Mouse (Mus musculus) forebrain, embryonic 11.5 days (tissue): ENCODE measurements around the gene M1ap. TPM values are rescaled to one million over a fixed set of nuclear protein-coding genes. Genes with fewer than 3 reads are reported as not detected.
A peak's percentile ranks its signal among the peaks of the same experiment; 100 is the strongest.

Experiments
- ATAC-seq: fragments of 200-750 bp; cut with Nextera tagmentation; replicated peaks from 2 replicates; pipeline ENCODE4 v1.8.0; 2017; ENCODE audit warnings: moderate TSS enrichment; ENCODE audit not compliant: low FRiP score
- DNase-seq: peaks from one replicate; pipeline ENCODE4 v3.0.0-alpha.2; 2017; ENCODE audit warnings: low spot score
- H3K27ac ChIP-seq: fragments of 300-500 bp; sonication (generic); 2 replicates; pipeline ENCODE4 v1.5.1; 2014; ENCODE audit warnings: low read depth, low read length
- H3K27me3 ChIP-seq: fragments of 300-500 bp; sonication (generic); 2 replicates; pipeline ENCODE4 v1.6.1; 2014; ENCODE audit warnings: mild to moderate bottlenecking, low read length, mixed read lengths; ENCODE audit not compliant: control insufficient read depth, insufficient read depth
- H3K36me3 ChIP-seq: fragments of 300-500 bp; sonication (generic); 2 replicates; pipeline ENCODE4 v1.6.1; 2014; ENCODE audit warnings: mild to moderate bottlenecking, low read length, moderate library complexity, mixed read lengths; ENCODE audit not compliant: control insufficient read depth, insufficient read depth
- H3K4me1 ChIP-seq: fragments of 300-500 bp; sonication (generic); replicated peaks from 2 replicates; pipeline ENCODE4 v1.6.1; 2014; ENCODE audit warnings: low read length, mixed read lengths; ENCODE audit not compliant: control insufficient read depth, insufficient read depth
- H3K4me2 ChIP-seq: fragments of 300-500 bp; sonication (generic); 2 replicates; pipeline ENCODE4 v1.6.1; 2014; ENCODE audit warnings: low read depth, mild to moderate bottlenecking, low read length, moderate library complexity, mixed read lengths; ENCODE audit not compliant: severe bottlenecking
- H3K4me3 ChIP-seq: fragments of 300-500 bp; sonication (generic); 2 replicates; pipeline ENCODE4 v1.5.1; 2014; ENCODE audit warnings: low read depth, low read length
- H3K9ac ChIP-seq: fragments of 300-500 bp; sonication (generic); 2 replicates; pipeline ENCODE4 v1.6.1; 2014; ENCODE audit warnings: low read length
- H3K9me3 ChIP-seq: fragments of 300-500 bp; sonication (generic); 2 replicates; pipeline ENCODE4 v1.6.1; 2016; ENCODE audit warnings: low read length, mixed read lengths; ENCODE audit not compliant: control insufficient read depth
- WGBS: fragments of 180-500 bp; shearing (Covaris S2); extraction: QIAGEN DNeasy Blood & Tissue Kit; methylation state at CpG from one replicate; pipeline ENCODE4 v1.1.7; 2014; 5-methylcytosine and 5-hydroxymethylcytosine counted together
- microRNA-seq: library from miRNA; unstranded; fragments of <30 nt; microRNA quantifications from one replicate; pipeline ENCODE4, GENCODE M21; 2016; ENCODE audit not compliant: insufficient number of aligned reads
- polyA plus RNA-seq: library from polyadenylated mRNA; unstranded; fragments of >200 nt; fragmentation: Nextera tagmentation; extraction: Ambion mirVana; gene quantifications from 2 replicates; pipeline ENCODE4 v1.2.1, GENCODE M21; 2014

M1ap gene
- polyA plus RNA-seq, 1 experiment from 2014 or later: 0.39 TPM

- no peak overlapping the region for H3K4me3 ChIP-seq
- H3K9ac ChIP-seq: no peak overlapping the region
- H3K4me2 ChIP-seq: no peak overlapping the region
- 2% methylated on average over 23 of the region's 24 CpGs for WGBS
- H3K27me3 ChIP-seq: peaks cover 88% of the 10 kb centered on the region
- no peaks in the 10 kb centered on the region for H3K9me3 ChIP-seq
- no peaks in the 10 kb centered on the region for H3K36me3 ChIP-seq
- 0 out of 2 replicates have a peak, but pooled peaks have one; percentile 22 for ATAC-seq
- peaks cover 14% of the 10 kb centered on the region; the same call in 1 of the 2 replicates for H3K4me1 ChIP-seq
- DNase-seq: no peak
- no peak overlapping the region for H3K27ac ChIP-seq
Observed at GRCm38 (mm10) chr6:83071220-83071619, 124.5 kb downstream of the M1ap start.

GRCm38 (mm10) chr6:83074979-83075378, 128.3 kb downstream of the M1ap start:
- H3K9ac ChIP-seq: no peak overlapping the region
- WGBS: 15% methylated on average over 2 of the region's 2 CpGs
- no peak overlapping the region for H3K4me3 ChIP-seq
- no peaks in the 10 kb centered on the region for H3K36me3 ChIP-seq
- no peak overlapping the region for H3K27ac ChIP-seq
- DNase-seq: peak; percentile 48
- ATAC-seq: no peak
- peaks cover 56% of the 10 kb centered on the region for H3K27me3 ChIP-seq
- H3K4me2 ChIP-seq: no peak overlapping the region
- H3K9me3 ChIP-seq: no peaks in the 10 kb centered on the region
- peaks cover 10% of the 10 kb centered on the region; the same call in 1 of the 2 replicates for H3K4me1 ChIP-seq

- H3K4me3 ChIP-seq: peak within 1 kb of the TSS; percentile 71
- peak within 1 kb of the TSS; percentile 78 for H3K9ac ChIP-seq
- no peaks in the 10 kb centered on the region for H3K9me3 ChIP-seq
- WGBS: under 1% methylated on average over 52 of the region's 54 CpGs
- peak within 1 kb of the TSS; percentile 99 for H3K4me2 ChIP-seq
- H3K27me3 ChIP-seq: peaks cover 31% of the 10 kb centered on the region
- peaks cover 3% of the 10 kb centered on the region; the same call in 1 of the 2 replicates for H3K36me3 ChIP-seq
- ATAC-seq (peak; percentile 84), DNase-seq (no peak)
- peak within 1 kb of the TSS; percentile 77 for H3K27ac ChIP-seq
- peaks cover 5% of the 10 kb centered on the region; the same call in 1 of the 2 replicates for H3K4me1 ChIP-seq
Observed at GRCm38 (mm10) chr6:83077630-83078323, 131.1 kb downstream of the M1ap start, which contains the start of gene Pcgf1. Gene Pcgf1, plus strand, starts transcription at chr6:83077869.

GRCm38 (mm10) chr6:83078324-83078858, 131.7 kb downstream of the M1ap start:
- peak overlapping the region; percentile 71 for H3K4me3 ChIP-seq
- H3K9ac ChIP-seq: peak overlapping the region; percentile 78
- H3K4me2 ChIP-seq: peak overlapping the region; percentile 99
- H3K27me3 ChIP-seq: peaks cover 29% of the 10 kb centered on the region
- peak; percentile 99 for DNase-seq
- ATAC-seq: peak; percentile 93
- peaks cover 3% of the 10 kb centered on the region; the same call in 1 of the 2 replicates for H3K36me3 ChIP-seq
- peaks cover 5% of the 10 kb centered on the region; the same call in 1 of the 2 replicates for H3K4me1 ChIP-seq
- no peaks in the 10 kb centered on the region for H3K9me3 ChIP-seq
- WGBS: under 1% methylated on average over 46 of the region's 46 CpGs
- peak overlapping the region; percentile 77 for H3K27ac ChIP-seq

Small RNAs within 50 kb of the gene (microRNA-seq; reads per million reads assigned to microRNA genes)
- gene Mir7040: not detected

Other genes starting within 250 kb of the M1ap start
- gene Pole4, start 241.5 kb upstream of the M1ap start, polyA plus RNA-seq: 97.8 and 101 TPM in 2 replicates
- 21.7 and 23.1 TPM in 2 replicates for gene Hk2, start 172.4 kb upstream of the M1ap start, polyA plus RNA-seq
- gene Sema4f, start 7.1 kb upstream of the M1ap start, polyA plus RNA-seq: 2.0 and 2.2 TPM in 2 replicates
- gene Dok1, start 86.6 kb downstream of the M1ap start, polyA plus RNA-seq: 4.8 and 5.6 TPM in 2 replicates
- gene Loxl3, start 87.3 kb downstream of the M1ap start, polyA plus RNA-seq: 9.2 and 9.9 TPM in 2 replicates
- 124 and 125 TPM in 2 replicates for gene Aup1, start 107.6 kb downstream of the M1ap start, polyA plus RNA-seq
- 30.1 and 32.5 TPM in 2 replicates for gene Htra2, start 108.4 kb downstream of the M1ap start, polyA plus RNA-seq
- 0.85 and 1.3 TPM in 2 replicates for gene Dqx1, start 110.9 kb downstream of the M1ap start, polyA plus RNA-seq
- gene Tlx2, start 123.4 kb downstream of the M1ap start, polyA plus RNA-seq: not detected in 2 replicates
- gene Pcgf1, start 131.0 kb downstream of the M1ap start, polyA plus RNA-seq: 34.3 and 36.4 TPM in 2 replicates
- 0.40 TPM in 1 of 2 replicates, not detected in the other for gene Lbx2, start 139.5 kb downstream of the M1ap start, polyA plus RNA-seq
- gene Ccdc142, start 154.7 kb downstream of the M1ap start, polyA plus RNA-seq: 2.8 and 3.0 TPM in 2 replicates
- 2.5 and 3.0 TPM in 2 replicates for gene Gm42688, start 154.7 kb downstream of the M1ap start, polyA plus RNA-seq
- 116 and 123 TPM in 2 replicates for gene Mrpl53, start 162.1 kb downstream of the M1ap start, polyA plus RNA-seq
- gene Mogs, start 168.6 kb downstream of the M1ap start, polyA plus RNA-seq: 37.1 and 39.0 TPM in 2 replicates
- 141 and 154 TPM in 2 replicates for gene Wbp1, start 174.7 kb downstream of the M1ap start, polyA plus RNA-seq
- 20.0 and 27.7 TPM in 2 replicates for gene Ino80b, start 178.5 kb downstream of the M1ap start, polyA plus RNA-seq
- gene Rtkn, start 188.6 kb downstream of the M1ap start, polyA plus RNA-seq: 17.8 and 23.0 TPM in 2 replicates
- gene Wdr54, start 209.5 kb downstream of the M1ap start, polyA plus RNA-seq: 12.6 and 15.6 TPM in 2 replicates
- 1.2 and 1.9 TPM in 2 replicates for gene 1700003E16Rik, start 209.5 kb downstream of the M1ap start, polyA plus RNA-seq
- gene Dctn1, start 219.0 kb downstream of the M1ap start, polyA plus RNA-seq: 99.6 and 104 TPM in 2 replicates